Mouse (Mus musculus): ENCODE results near the gene Hnrnpf. TPM values are rescaled to one million over a fixed set of nuclear protein-coding genes. Genes with fewer than 3 reads are reported as not detected.

The Hnrnpf gene
- 573 TPM for polyA plus RNA-seq (2014; fragmentation: Illumina TruSeq; extraction: RNeasy Lipid Tissue Mini Kit (QIAGEN cat#74804); ENCODE audit: low replicate concordance)

DNA sequence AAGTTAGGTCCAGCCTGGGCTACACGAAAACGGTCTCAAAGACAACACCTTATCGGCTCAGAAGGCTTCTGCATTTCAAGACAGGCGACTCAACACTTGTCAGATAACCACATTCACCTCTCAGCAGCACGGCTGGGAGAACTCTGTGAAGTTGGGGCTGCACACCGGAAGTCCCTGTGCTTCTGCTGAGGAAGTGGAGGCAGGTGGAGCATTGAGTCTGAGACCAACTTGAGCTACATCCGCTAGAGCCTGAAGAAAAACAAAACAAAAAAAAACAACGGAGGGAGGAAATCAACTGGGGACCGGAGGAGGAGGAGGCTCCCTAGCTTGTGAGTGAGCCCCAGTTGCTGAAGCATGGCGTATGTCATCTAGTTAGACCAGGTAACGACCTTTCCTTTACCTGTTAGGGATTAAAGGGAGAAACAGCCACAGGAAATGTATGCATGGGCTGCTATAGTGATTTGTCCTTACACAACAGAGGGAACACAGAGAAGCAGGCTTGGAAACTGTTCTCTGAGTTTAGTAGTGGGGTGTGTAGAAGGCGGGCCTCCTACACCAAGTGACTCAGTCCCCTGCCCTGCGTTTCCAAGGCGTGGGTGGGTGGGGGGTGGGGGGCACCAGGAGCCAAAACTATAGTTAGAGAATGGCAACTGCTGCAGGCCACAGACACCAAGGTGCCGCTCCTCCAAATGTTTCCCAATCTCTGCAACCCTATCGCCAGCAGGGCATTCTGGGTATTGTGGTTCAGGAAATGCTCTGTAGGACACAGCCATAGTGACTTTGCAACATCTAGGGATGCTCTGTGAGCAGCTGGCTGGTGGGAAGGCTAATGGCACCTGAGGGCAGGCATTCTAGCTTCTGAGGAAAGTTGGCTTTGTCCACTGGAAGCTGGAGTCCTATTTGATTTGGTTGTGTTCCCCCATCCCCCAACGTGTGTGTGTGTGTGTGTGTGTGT lies at the start of gene Hnrnpf:
Gene Hnrnpf, plus strand, starts transcription at position 199 of the 955 bp plus-strand sequence.

DNA sequence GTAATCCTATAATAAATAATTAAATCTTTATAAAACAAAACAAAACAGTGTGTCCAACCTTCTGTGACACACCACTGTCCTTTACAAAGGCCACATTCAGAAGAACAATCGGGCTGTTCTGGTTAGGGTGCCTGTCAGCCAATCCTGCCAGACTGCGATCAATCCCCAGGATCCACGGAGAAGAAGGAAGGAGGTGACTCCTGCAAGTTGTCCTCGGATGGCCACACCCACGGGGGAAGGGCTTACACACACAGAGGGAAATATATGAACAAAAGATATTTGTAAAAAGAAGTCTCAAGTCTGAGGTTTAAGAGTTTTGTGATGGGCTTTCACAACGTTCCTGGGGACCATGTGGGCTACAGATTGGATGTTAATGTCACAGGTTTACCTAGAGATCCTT lies 38.3 kb upstream of the Hnrnpf start, which contains the start of gene Zfp239:
Gene Zfp239, plus strand, starts transcription at position 253 of the 400 bp plus-strand sequence.

DNA sequence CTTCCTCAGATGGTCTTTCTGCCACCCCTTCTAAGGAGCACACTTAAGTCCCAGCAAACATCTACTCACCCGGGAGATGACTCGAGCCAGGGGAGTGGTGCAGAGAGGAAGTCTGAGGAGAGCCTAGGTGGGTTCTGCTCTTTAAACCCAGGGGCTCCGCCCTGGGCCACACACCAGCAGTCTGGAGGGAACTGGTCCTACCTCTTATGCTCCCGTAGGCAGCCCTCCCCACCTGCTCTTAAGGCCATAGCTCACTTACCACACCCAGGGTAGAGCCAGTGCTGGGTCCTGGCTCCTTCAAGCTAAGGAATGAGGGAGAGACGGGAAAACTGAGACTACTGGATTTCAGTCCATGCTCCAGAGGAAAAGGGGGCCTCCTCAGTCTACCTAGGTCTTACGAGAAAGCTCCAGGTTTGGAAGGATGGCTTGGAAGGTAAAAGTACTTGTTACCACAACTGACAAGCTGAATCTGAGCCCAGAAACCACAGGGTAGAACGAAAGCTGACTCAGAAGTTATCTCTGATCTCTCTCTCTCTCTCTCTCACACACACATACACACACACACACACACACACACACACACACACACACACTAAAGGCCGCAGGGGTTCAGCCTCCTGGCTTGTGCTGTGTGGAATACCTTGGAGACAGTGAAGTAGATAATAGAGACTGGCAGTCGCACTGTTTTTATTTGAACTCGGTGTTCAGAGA lies 37.3 kb downstream of the Hnrnpf start, which contains the start of gene Fxyd4:
Gene Fxyd4, minus strand, starts transcription at position 471 of the 711 bp plus-strand sequence.

Other genes starting within 250 kb of the Hnrnpf start
- 8.0 TPM for gene Zfp637, start 59.1 kb upstream of the Hnrnpf start, polyA plus RNA-seq (2014; fragmentation: Illumina TruSeq; extraction: RNeasy Lipid Tissue Mini Kit (QIAGEN cat#74804); ENCODE audit: low replicate concordance)
- gene Zfp239, start 38.2 kb upstream of the Hnrnpf start, polyA plus RNA-seq (2014; fragmentation: Illumina TruSeq; extraction: RNeasy Lipid Tissue Mini Kit (QIAGEN cat#74804); ENCODE audit: low replicate concordance), result 28.3 TPM
- not detected for gene Fxyd4, start 37.4 kb downstream of the Hnrnpf start, polyA plus RNA-seq (2014; fragmentation: Illumina TruSeq; extraction: RNeasy Lipid Tissue Mini Kit (QIAGEN cat#74804); ENCODE audit: low replicate concordance)
- 0.30 TPM for gene Rasgef1a, start 111.1 kb downstream of the Hnrnpf start, polyA plus RNA-seq (2014; fragmentation: Illumina TruSeq; extraction: RNeasy Lipid Tissue Mini Kit (QIAGEN cat#74804); ENCODE audit: low replicate concordance)
- 19.3 TPM for gene Csgalnact2, start 238.8 kb downstream of the Hnrnpf start, polyA plus RNA-seq (2014; fragmentation: Illumina TruSeq; extraction: RNeasy Lipid Tissue Mini Kit (QIAGEN cat#74804); ENCODE audit: low replicate concordance)

Data from small intestine, adult 10 weeks (tissue).